Mouse (Mus musculus): Measurements from ENCODE around the gene Olfr721-ps1. TPM values are rescaled to one million over a fixed set of nuclear protein-coding genes. Genes with fewer than 3 reads are reported as not detected.

Olfr721-ps1 gene
- total and polyA plus RNA-seq, 3 experiments = 0.16 TPM; not detected in 2

DNA sequence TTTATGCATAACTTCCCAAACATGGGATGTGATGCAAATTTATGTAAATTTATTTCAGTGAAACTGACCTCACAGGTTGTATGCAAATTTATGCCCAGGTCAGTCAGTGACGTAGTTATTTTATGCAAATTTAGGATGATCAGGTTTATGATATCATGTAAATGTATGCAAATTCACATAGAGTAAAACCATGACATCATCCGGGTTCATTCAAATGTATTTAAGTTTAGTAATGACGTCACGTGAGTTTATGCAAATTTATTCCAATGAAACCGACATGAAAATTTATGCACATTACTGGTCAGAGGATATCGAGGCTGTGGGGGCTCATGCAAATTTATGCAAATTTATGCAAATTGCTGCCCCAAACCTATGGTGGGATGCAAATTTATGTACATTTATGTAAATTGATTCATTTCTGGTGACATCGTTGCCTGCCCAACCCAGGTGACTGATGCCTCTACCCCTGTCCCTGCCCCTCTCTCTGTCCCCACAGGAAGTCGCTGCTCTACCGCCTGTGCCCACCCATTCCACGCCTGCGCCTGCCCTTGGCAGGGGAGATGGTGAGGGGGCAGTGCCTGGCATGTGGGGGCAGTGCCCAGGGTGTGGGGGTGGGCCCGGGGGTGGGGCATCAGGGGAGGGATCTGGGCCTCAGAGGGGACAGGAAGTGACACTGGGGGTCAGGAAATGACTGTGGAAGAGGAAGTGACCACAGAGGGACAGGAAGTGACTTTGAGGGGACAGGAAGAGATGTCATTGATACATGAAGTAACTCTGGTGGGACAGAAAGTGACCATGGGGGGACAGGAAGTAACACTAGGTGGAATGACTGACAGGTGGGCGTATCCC lies 46.4 kb upstream of the Olfr721-ps1 start:
- Histone ChIP-seq H3K27me3 (ENCODE audit: insufficient read depth, low read length) (no peaks in the 10 kb centered on the region), H3K4me3 (ENCODE audit: low read depth, low read length) (no peak overlapping the region), H3K36me3 (replicated peaks) (peaks cover 40% of the 10 kb centered on the region), H3K4me1 (ENCODE audit: insufficient read depth, low read depth, low read length) (no peaks in the 10 kb centered on the region), H3K9me3 (replicated peaks) (peaks cover 47% of the 10 kb centered on the region)
- no peak for ATAC-seq (ENCODE audit: extremely low read depth, insufficient number of reproducible peaks, low FRiP score, poor library complexity, severe bottlenecking)
- TF ChIP-seq POLR2AphosphoS5 (IDR thresholded peaks at IDR 0.05; ENCODE audit: insufficient replicate concordance, low read depth, low read length) = no peak
- TF ChIP-seq GATA2 (IDR thresholded peaks at IDR 0.05; ENCODE audit: borderline replicate concordance, low read depth, low read length) = no peak
- no peak for TF ChIP-seq GATA1 (IDR thresholded peaks at IDR 0.05; ENCODE audit: borderline replicate concordance, low read length)
- TF ChIP-seq TAL1 (conservative IDR thresholded peaks at IDR 0.05; ENCODE audit: low read depth, low read length) = no peak
- DNase-seq (ENCODE audit: low spot score) = no peak

GRCm38 (mm10) chr14:14355360-14355646 lies 45.8 kb upstream of the Olfr721-ps1 start:
- no peak overlapping the region for H3K4me3 ChIP-seq (ENCODE audit: low read depth, low read length)
- DNase-seq (ENCODE audit: low spot score) (no peak), ATAC-seq (ENCODE audit: extremely low read depth, insufficient number of reproducible peaks, low FRiP score, poor library complexity, severe bottlenecking) (no peak)
- no peaks in the 10 kb centered on the region for H3K4me1 ChIP-seq (ENCODE audit: insufficient read depth, low read depth, low read length)
- peaks cover 41% of the 10 kb centered on the region for H3K9me3 ChIP-seq (replicated peaks)
- H3K36me3 ChIP-seq (replicated peaks) = peaks cover 34% of the 10 kb centered on the region
- H3K27me3 ChIP-seq (ENCODE audit: insufficient read depth, low read length) = no peaks in the 10 kb centered on the region
- TF ChIP-seq CTCF (IDR thresholded peaks at IDR 0.05; ENCODE audit: low read depth, low read length) = no peak
- no peak for TF ChIP-seq POLR2AphosphoS5 (IDR thresholded peaks at IDR 0.05; ENCODE audit: insufficient replicate concordance, low read depth, low read length)
- no peak for TF ChIP-seq TAL1 (conservative IDR thresholded peaks at IDR 0.05; ENCODE audit: low read depth, low read length)
- TF ChIP-seq GATA2 (IDR thresholded peaks at IDR 0.05; ENCODE audit: borderline replicate concordance, low read depth, low read length) = no peak
- no peak for TF ChIP-seq GATA1 (IDR thresholded peaks at IDR 0.05; ENCODE audit: borderline replicate concordance, low read length)

GRCm38 (mm10) chr14:14395535-14395934 lies 5.6 kb upstream of the Olfr721-ps1 start:
- no peaks in the 10 kb centered on the region for H3K36me3 ChIP-seq (replicated peaks)
- no peaks in the 10 kb centered on the region for H3K4me1 ChIP-seq (ENCODE audit: insufficient read depth, low read depth, low read length)
- ATAC-seq (ENCODE audit: extremely low read depth, insufficient number of reproducible peaks, low FRiP score, poor library complexity, severe bottlenecking) = no peak
- H3K27me3 ChIP-seq (ENCODE audit: insufficient read depth, low read length) = no peaks in the 10 kb centered on the region
- no peak overlapping the region for H3K4me3 ChIP-seq (ENCODE audit: low read depth, low read length)
- TF ChIP-seq TAL1 (conservative IDR thresholded peaks at IDR 0.05; ENCODE audit: low read depth, low read length) (no peak), CTCF (IDR thresholded peaks at IDR 0.05; ENCODE audit: low read depth, low read length) (no peak), POLR2AphosphoS5 (IDR thresholded peaks at IDR 0.05; ENCODE audit: insufficient replicate concordance, low read depth, low read length) (no peak), GATA2 (IDR thresholded peaks at IDR 0.05; ENCODE audit: borderline replicate concordance, low read depth, low read length) (no peak), GATA1 (IDR thresholded peaks at IDR 0.05; ENCODE audit: borderline replicate concordance, low read length) (no peak)
- no peaks in the 10 kb centered on the region for H3K9me3 ChIP-seq (replicated peaks)
- DNase-seq (ENCODE audit: low spot score) = no peak

- H3K36me3 ChIP-seq (replicated peaks) = no peaks in the 10 kb centered on the region
- no peak for ATAC-seq (ENCODE audit: extremely low read depth, insufficient number of reproducible peaks, low FRiP score, poor library complexity, severe bottlenecking)
- no peaks in the 10 kb centered on the region for H3K27me3 ChIP-seq (ENCODE audit: insufficient read depth, low read length)
- no peak overlapping the region for H3K4me3 ChIP-seq (ENCODE audit: low read depth, low read length)
- H3K9me3 ChIP-seq (replicated peaks) = no peaks in the 10 kb centered on the region
- no peak for TF ChIP-seq TAL1 (conservative IDR thresholded peaks at IDR 0.05; ENCODE audit: low read depth, low read length)
- TF ChIP-seq GATA1 (IDR thresholded peaks at IDR 0.05; ENCODE audit: borderline replicate concordance, low read length) = no peak
- no peak for TF ChIP-seq POLR2AphosphoS5 (IDR thresholded peaks at IDR 0.05; ENCODE audit: insufficient replicate concordance, low read depth, low read length)
- TF ChIP-seq CTCF (IDR thresholded peaks at IDR 0.05; ENCODE audit: low read depth, low read length) = no peak
- TF ChIP-seq GATA2 (IDR thresholded peaks at IDR 0.05; ENCODE audit: borderline replicate concordance, low read depth, low read length) = no peak
- DNase-seq (ENCODE audit: low spot score) = no peak
- no peaks in the 10 kb centered on the region for H3K4me1 ChIP-seq (ENCODE audit: insufficient read depth, low read depth, low read length)
Measured at GRCm38 (mm10) chr14:14436078-14436658, 35.1 kb downstream of the Olfr721-ps1 start.

Other genes with a start within 250 kb of the Olfr721-ps1 start
- not detected in 2 replicates for gene Olfr720, start 214.5 kb upstream of the Olfr721-ps1 start, total RNA-seq (2014; fragmentation: Nextera tagmentation)
- gene Olfr720, start 214.5 kb upstream of the Olfr721-ps1 start, total RNA-seq (2017) = 0.06 and 0.11 TPM in 2 replicates
- not detected in 2 replicates for gene Olfr720, start 214.5 kb upstream of the Olfr721-ps1 start, polyA plus RNA-seq (2012)
- not detected in 2 replicates for gene Olfr31, start 78.5 kb upstream of the Olfr721-ps1 start, total RNA-seq (2014; fragmentation: Nextera tagmentation)
- gene Olfr31, start 78.5 kb upstream of the Olfr721-ps1 start, total RNA-seq (2017) = 0.06 and 0.16 TPM in 2 replicates
- gene Olfr31, start 78.5 kb upstream of the Olfr721-ps1 start, polyA plus RNA-seq (2012) = not detected in 2 replicates
- gene Il3ra, start 55.0 kb upstream of the Olfr721-ps1 start, total RNA-seq (2014; fragmentation: Nextera tagmentation) = 2.7 and 7.4 TPM in 2 replicates
- gene Il3ra, start 55.0 kb upstream of the Olfr721-ps1 start, total RNA-seq (2017) = 10.4 and 11.2 TPM in 2 replicates
- gene Il3ra, start 55.0 kb upstream of the Olfr721-ps1 start, polyA plus RNA-seq (2012) = 97.2 and 105 TPM in 2 replicates

Data from G1E (cell line).